Mouse (Mus musculus) kidney, adult 9 months (tissue): Measurements from ENCODE around the gene Mylpf.

Experiments used
- DNase-seq: peaks from one replicate; pipeline ENCODE4 v3.0.0; 2022

The Mylpf gene

DNA sequence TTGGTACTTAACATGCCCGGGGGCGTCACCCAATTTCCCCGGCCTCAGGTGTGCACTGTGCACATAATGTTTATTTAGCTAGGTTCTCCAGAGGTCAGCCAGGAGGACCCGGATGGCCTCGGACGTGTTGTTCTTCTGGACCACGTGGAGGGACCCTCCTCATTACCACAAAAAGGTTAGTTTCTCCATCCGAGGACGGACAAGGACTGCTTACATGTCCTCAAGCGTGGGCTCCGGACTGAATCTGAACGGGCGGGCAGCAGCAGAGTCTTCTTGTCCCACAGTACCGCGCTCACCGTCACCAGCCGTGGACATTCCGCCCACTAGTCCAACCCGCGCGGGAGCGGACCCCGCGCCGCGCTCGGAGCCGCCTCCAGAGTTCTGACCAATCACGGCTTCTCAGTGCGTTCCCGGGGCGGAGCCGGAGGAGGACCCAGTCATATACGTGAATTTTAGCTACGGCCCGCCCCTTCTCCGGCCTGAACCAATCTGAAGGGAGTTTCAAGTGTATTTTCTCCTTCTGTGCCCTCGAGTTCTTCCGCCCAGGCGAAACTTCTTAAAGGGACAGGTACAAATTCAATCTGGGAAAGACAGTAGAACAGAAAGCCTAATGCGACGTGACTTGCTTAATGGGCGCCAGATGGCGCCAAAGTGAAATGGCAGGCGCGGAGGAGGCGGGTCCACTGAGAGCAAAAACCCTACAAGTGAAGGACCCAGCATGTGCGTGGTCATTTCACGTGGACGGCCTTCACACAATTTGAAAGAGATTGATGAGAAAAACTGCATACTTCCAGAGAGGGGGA is 51.8 kb downstream of the Mylpf start, which contains the start of gene Dctpp1:
Gene Dctpp1 (minus strand): TSS at position 401 of the 803 bp plus-strand sequence.
- DNase-seq, result peak; percentile 100

DNA sequence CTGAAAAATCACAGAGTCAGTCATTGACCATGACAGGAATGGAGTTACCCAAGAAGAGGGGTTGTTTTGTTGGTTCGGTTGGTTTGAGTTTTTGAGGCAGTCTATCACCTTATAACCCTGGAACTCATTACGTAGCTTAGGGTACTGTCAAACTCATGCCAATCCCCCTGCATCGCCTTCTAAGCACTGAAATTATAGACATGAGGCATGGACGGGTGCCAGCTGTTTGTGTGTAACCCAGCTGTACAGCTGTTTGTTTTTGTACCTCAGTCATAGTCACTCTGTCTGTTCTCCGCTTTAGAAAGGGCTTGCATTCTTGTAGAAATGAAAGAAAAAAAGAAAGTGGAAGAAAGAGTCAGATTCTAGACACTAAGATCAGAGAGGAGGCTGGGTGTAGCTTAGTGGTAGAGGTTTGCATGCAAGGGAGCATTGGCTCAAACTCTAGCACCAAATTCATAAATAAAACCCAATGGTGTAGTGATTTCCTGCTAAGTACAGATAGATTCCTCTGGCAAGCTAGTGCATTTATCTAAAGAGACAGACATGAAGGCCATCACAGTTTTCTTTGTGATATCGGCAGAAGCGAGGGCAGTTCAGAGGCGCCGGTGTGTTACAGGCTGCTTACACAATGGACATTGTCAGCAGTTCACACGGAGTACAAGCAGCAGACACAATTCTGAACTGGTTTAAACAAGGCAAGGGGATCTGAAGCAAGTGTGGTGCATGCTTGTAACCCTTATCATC is 53.7 kb downstream of the Mylpf start:
- no peak for DNase-seq

DNA sequence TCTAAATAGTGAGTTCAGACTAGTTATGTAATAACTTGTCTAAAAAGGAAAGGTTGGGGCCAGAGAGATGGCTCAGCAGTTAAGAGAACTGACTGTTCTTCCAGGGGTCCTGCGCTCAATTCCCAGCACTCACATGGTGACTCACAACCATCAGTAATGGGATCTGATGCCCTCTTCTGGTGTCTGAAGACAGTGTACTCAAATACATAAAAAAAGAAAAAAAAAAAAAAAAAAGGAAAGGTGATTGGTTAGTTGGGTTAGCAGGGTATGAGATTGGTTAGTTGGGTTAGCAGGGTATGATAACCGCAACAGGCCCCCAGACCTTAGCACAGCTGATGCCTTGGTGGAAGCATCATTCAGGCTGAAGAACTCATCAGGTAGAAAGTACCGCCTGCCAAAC is 54.8 kb downstream of the Mylpf start:
- no peak for DNase-seq
